Mouse (Mus musculus): ENCODE results near the gene Sept1. TPM values are rescaled to one million over a fixed set of nuclear protein-coding genes. Genes with fewer than 3 reads are reported as not detected.

Gene Sept1
- total RNA-seq (2021), result 1 to 10 TPM; 5.9 to 7.9 TPM
- long read RNA-seq, result 0 reads

DNA sequence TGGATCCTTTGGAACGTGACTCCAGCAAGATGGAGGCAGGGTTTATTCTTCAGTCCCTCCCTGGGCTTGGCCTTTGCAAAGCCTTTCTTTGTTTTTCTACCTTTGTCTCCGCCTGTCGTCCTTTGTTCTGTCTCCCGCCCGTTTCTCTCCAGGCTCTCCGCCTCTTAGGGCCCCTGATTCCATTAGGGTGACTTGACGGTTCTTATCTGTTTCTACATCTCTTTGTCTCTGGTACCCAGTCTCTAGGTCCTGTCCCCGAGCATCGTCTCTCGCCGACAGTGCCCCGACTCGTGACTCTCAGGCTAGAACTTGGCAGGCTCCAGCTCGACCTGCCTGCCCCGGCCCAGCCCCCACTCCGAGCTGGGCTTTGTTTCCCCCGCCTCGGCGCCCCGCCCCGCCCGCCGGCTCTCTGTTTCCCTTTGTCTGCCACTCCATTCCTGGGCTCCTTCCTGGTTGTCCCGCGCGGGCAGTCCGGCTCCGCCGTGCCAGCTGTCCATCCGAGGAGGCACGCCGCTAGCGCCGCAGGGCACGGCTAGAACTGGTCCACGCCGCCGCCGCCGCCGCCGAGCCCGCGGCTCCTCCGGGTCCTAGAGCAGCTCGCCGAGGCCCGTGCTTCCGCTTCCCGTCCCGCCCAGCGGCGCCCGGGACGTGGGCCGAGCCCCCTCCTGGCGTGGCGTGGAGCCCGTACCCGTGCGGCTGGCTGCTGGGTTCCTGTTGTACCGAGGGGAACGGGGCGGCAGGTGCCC, at the start of gene Sept1, which contains the start of gene Zfp553:
Sept1 (minus strand) TSS at position 509 of the 746 bp plus-strand sequence.
Zfp553 (plus strand) TSS at position 440 of the 746 bp plus-strand sequence.
- DNase-seq (ENCODE audit: low spot score in 2 of 2), result peak; percentile 79 to 80

DNA sequence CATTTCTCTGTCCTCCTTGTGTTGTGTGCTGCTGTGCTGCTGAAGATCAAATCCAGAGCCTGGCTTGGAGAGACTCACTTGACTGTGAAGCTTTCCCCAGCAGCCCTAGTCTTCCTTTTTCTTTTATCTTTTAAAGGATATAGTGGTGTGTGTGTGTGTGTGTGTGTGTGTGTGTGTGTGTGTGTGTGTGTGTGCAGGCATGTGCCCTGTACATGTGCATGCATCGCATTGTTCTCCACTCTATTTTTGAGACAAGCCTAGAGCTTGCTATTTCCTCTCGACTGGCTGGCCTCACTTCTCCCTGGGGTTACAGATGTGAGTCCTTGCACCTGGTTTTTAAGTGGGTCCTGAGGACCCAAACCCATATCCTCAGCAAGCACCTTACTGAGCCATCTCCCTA, 49.3 kb upstream of the Sept1 start:
- DNase-seq (ENCODE audit: low spot score in 2 of 2), result no peak

DNA sequence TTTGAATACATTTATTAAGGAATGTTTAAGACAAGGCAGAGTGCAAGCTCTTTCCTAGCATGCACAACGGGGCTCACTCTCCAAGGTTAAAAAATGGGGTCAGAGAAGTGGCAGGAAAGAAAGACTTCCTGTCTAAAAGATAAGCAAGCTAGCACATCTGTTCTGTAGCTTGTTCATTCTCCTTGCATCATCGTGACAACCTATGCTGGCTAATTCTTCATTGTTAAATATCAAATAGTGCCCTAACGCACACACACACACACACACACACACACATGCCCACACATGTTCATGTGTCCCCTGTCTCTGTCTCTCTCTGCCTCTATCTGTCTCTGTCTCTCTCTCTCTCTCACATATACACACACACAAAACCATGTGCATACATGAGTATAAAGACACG, 48.2 kb upstream of the Sept1 start:
- DNase-seq (ENCODE audit: low spot score in 2 of 2), result no peak

DNA sequence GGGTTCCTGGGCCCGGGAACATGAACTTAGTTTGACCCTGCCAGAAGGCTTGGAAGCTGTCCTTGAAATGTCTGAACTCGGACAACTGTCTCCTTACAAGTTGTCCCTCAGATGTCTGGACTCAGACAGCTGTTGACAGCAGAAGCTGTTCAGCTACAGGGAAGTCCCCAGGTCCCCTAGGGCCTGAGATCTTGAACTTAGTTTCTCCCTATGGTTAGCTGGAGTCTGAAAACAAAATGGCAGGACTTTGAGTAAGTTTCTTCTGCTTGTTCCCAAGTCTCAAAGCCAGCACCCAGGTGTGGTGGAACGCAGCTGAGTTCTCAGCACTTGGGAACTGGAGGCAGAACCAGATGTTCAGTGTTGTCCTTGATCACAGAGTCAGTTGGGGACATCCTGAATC, 47.2 kb upstream of the Sept1 start:
- no peak for DNase-seq (ENCODE audit: low spot score in 2 of 2)

DNA sequence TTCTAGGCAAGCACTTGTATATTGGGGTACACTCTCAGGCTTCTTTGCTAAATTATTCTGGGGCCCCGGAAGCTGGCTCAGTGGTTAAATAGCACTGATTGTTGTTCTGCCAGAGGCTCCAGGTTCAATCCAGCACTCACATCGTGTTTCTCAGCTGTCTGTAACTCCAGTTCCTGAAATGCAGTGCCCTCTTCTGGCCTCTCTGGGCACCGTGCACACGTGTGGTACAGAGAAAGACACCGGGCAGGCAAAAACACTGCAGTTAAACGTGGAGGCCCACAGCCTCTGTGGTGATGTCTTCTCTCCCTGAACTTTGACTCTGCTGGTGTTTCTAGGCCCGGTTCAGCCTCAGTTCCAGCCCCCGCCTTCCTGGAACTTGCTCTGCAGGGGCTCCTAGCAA, 45.4 kb upstream of the Sept1 start:
- no peak for DNase-seq (ENCODE audit: low spot score in 2 of 2)

DNA sequence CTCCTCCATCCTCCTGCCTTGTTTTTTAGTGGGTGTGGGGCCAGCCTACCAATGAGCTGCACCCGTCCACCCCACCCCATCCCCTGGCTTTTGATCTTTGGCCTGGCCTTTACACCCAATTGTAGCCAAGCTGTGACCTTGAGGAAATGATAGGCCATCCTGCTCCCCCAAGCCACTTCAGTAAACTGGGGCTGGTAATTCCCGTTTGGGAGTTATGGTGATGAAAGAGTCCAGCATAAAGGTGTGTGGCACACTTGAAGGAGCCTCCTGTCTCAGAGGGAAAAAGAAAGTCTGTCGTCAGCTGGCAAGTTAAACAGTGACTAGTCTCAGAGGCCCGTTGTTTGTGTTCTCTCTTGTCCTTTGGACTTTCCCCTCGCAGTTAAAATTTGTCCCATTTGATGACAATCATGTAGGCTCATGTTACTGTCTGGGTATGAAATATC, 43.6 kb upstream of the Sept1 start:
- DNase-seq (ENCODE audit: low spot score in 2 of 2), result no peak

DNA sequence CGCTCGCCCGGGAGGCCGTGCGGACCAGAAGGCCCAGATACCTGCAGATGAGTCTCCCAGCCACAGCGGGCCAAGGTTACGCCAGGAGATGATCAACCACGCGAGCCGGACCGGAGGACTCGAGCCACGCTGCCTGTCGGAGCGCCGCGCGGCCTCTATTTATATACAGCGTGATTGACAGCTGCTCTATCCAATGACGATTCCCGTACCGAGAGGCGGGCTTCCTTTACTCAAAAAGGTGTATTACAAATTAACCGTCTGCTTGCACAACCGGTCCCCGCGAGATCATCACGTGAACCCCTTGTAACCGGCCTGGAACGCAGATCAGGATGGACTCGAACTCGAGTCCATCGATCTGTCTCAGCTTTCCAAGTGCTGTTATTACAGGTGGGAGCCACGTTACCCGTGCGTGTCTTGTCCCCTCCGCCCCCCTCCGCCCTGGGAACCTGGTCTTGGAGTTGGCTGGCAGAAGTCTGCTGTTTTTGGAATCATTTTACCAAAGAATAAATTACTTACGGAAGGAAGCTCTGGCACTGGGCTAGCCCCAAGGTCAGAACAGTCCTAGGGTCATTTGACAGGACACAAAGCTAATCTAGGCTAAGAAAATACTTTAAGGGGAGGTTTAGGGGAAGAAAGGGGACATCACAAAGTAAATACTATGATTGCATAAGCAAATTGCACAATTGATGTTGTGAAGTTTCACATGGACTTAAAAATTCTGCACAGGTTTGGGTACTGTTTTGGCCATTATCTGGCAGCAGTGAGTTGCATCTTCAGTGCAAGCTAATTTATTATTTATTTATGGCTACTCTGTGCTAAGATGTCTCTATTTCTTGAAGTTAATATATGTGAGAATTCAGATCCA, 41.2 kb upstream of the Sept1 start, which contains the start of gene Sephs2:
Sephs2 (minus strand) TSS at position 131 of the 865 bp plus-strand sequence.
- peak; percentile 88 to 99 for DNase-seq (ENCODE audit: low spot score in 2 of 2)

DNA sequence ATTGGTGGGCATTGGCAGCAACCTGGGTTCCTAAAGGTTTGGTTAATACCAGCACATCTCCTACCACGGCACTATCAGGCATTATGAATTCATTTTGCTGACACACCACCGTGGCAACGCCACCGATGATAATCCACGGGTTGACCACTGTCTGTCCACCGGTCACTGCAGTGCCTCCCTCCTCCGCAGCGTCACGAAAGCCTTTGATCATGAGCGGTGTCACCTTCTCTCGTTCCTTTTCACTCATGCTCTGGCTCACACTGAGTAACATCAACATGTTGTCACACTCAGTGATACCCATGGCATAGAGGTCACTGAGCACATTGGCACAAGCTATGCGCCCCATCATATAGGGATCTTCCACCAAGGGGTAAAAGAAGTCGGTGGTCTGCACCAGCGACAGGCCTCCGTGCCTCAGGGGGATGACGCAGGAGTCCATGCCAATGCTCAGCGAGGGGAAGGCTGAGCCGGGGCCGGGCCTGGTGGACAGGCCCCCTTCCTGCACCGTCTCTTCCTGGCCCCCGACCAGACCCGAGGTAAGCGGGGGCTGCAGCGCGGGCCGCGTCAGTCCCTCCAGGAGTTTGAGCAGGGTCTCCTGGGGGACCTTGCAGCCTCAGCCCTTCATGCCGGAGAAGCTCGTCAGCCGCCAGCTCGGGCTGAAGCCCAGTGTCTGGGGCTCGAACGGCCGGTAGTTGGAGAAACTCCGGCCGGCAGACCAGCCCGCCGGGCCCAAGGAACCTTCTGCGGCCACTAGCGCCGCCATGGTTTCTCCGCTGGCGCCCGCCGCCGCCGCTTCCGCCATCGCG, 40.4 kb upstream of the Sept1 start:
- DNase-seq (ENCODE audit: low spot score in 2 of 2), result no peak

DNA sequence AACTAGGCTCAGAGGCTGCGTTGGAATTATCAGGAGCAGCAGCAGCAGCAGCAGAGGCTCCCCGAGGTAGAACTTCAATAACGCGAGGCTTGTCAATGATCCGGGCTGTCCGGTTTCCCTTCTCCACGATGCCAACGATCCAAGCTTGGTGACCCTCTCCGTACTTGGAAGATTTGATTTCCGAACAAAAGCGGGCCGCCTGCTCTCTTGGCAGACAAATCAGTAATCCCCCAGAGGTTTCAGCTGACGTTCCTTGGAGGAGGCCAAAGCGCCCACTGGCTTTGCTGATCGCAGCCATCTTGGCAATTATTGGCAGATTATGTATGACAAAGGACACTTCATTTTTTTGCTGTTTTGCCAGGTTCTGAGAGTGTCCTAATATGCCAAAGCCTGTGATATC, 39.6 kb upstream of the Sept1 start:
- no peak for DNase-seq (ENCODE audit: low spot score in 2 of 2)

DNA sequence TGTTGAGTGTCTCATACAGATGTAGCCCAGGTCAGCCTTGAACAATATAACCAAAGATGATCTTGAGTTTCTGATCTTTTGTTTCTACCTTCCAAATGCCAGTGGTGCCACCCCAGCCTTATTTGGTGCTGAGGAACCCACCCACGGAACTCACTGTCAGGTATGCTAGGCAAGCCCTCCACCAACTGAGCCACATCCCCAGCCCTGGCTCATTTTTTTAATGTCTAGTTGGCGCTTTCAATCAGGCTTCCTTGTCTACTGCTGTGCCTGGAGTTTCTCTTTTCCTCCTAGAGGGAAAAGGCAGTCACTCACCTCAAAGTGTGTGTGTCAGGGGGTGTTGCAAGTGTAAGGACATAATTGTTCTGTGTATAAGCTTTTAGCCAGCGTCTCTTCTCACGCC, 38.2 kb upstream of the Sept1 start:
- no peak for DNase-seq (ENCODE audit: low spot score in 2 of 2)

DNA sequence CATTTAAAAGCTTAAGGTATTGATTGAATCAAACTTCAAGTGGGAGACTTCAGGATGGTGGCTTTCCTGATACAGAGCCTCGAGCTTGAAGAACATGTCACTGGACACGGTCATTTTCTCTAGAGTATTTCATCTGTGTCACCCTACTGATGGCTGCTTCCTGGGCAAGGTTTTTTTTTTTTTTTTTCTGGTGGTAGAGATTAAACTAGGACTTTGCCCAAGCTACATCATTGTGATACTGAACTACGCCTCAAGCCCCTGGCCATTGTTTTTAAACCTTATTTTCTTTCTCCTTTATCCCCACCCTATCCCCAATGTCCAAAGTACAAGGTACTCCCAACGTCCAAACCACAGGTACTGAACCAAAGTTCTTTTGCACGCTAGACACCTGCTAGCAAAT, 37.7 kb upstream of the Sept1 start:
- DNase-seq (ENCODE audit: low spot score in 2 of 2), result no peak

DNA sequence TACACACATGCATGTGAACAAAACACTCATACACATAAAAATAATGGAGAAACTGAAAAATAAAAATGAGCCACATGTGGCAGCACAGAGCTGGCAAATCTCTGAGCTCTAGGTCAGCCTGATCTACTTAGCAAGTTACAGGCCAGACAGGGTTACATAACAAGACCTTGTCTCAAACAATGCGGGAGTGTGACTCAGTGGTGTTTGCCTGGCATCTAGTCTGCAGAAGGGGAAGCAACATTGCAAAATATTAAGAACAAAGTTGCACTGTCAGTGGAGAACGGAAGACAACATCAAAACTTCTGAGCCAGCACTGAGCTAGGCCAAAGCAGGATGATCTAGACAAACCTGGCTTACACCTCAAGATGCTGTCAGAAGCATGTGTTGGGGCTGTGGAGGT, 37.3 kb upstream of the Sept1 start:
- no peak for DNase-seq (ENCODE audit: low spot score in 2 of 2)

DNA sequence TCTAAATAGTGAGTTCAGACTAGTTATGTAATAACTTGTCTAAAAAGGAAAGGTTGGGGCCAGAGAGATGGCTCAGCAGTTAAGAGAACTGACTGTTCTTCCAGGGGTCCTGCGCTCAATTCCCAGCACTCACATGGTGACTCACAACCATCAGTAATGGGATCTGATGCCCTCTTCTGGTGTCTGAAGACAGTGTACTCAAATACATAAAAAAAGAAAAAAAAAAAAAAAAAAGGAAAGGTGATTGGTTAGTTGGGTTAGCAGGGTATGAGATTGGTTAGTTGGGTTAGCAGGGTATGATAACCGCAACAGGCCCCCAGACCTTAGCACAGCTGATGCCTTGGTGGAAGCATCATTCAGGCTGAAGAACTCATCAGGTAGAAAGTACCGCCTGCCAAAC, 30.6 kb upstream of the Sept1 start:
- no peak for DNase-seq (ENCODE audit: low spot score in 2 of 2)

DNA sequence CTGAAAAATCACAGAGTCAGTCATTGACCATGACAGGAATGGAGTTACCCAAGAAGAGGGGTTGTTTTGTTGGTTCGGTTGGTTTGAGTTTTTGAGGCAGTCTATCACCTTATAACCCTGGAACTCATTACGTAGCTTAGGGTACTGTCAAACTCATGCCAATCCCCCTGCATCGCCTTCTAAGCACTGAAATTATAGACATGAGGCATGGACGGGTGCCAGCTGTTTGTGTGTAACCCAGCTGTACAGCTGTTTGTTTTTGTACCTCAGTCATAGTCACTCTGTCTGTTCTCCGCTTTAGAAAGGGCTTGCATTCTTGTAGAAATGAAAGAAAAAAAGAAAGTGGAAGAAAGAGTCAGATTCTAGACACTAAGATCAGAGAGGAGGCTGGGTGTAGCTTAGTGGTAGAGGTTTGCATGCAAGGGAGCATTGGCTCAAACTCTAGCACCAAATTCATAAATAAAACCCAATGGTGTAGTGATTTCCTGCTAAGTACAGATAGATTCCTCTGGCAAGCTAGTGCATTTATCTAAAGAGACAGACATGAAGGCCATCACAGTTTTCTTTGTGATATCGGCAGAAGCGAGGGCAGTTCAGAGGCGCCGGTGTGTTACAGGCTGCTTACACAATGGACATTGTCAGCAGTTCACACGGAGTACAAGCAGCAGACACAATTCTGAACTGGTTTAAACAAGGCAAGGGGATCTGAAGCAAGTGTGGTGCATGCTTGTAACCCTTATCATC, 29.5 kb upstream of the Sept1 start:
- DNase-seq (ENCODE audit: low spot score in 2 of 2), result no peak

DNA sequence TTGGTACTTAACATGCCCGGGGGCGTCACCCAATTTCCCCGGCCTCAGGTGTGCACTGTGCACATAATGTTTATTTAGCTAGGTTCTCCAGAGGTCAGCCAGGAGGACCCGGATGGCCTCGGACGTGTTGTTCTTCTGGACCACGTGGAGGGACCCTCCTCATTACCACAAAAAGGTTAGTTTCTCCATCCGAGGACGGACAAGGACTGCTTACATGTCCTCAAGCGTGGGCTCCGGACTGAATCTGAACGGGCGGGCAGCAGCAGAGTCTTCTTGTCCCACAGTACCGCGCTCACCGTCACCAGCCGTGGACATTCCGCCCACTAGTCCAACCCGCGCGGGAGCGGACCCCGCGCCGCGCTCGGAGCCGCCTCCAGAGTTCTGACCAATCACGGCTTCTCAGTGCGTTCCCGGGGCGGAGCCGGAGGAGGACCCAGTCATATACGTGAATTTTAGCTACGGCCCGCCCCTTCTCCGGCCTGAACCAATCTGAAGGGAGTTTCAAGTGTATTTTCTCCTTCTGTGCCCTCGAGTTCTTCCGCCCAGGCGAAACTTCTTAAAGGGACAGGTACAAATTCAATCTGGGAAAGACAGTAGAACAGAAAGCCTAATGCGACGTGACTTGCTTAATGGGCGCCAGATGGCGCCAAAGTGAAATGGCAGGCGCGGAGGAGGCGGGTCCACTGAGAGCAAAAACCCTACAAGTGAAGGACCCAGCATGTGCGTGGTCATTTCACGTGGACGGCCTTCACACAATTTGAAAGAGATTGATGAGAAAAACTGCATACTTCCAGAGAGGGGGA, 27.6 kb upstream of the Sept1 start, which contains the start of gene Dctpp1:
Dctpp1 (minus strand) TSS at position 401 of the 803 bp plus-strand sequence.
- peak; percentile 97 to 99 for DNase-seq (ENCODE audit: low spot score in 2 of 2)

DNA sequence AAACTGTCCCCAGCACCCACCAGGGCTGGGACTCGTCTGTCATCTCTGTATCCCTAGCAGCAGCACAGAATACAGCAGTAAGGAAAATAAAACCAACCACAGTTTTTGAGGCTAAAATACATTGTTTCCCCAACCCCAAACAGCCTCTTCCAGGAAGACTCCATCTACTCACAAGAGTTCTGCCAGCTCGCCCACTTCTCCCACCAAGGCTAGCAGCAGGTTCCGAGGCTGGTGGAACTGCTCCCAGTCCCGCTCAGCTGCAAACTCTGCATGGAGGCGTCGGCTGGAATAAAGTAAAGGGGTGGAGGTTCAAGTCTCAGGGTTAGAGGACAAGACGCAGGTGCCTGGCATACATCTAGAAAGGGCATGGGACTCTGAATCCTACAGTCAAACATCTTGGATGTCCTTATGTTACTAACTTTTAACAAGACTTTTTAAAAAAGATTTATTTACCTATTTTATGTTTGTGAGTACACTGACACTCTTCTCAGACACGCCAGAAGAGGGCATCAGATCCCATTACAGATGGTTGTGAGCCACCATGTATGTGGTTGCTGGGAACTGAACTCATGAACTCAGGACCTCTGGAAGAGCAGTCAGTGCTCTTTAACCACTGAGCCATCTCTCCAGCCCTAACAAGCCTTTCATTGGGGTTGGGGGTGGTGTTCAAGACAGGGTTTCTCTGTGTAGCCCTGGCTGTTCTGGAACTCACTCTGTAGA, 26.4 kb upstream of the Sept1 start:
- no peak for DNase-seq (ENCODE audit: low spot score in 2 of 2)

DNA sequence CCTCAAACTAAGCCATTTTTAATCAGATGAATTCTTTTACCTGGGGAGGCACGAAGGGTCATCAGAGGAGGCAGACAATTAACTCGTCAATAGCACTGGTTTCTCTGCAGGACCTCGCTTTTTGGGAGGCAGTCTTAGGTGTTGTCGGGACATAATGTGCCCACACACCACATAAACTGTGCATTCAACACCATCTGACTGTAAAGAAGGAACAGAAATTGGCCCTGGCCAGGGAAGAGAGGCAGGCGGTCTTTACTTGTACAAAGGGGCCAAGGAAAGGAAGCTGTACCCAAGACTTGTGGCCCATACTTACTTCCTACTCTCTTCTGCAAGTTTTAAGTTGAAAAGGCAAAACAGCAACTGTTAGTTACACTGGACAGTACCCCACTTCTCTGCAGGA, 23.6 kb upstream of the Sept1 start:
- DNase-seq (ENCODE audit: low spot score in 2 of 2), result no peak

DNA sequence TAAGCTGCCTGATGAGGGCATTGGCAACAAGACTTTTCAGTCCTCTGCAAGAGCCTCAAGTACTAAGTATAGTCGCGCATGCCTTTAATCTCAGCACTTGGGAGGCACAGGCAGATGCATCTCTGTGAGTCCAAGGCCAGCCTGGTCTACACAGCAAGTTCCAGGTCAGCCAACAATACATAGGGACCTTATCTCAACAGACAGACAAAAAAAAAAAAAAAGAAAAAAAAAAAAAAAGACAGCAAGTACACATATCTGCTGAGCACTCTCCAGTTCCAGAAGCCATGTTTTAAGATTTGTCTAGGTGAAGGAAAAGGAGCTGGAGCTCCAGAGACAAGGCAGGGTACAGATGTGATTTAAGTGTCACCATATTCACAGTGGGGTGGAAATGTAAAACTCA, 23.0 kb upstream of the Sept1 start:
- DNase-seq (ENCODE audit: low spot score in 2 of 2), result no peak

DNA sequence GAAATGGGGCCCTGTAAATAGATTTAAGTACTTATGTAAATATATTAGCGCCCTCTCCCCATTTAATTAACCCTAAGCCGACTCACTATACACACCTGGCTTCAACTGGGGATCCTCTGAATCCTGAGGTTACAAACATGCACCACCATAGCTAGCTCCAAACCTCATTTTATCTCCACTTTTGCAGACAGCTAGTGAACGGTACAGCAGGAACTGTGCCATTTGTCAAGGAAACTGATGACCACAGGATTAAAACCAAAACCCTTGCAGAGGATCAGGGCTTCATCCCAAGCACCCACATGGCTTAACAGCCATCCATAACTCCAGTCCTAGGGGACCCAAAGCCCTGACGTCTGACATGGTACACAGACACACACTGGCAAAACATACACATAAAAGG, 22.1 kb upstream of the Sept1 start:
- no peak for DNase-seq (ENCODE audit: low spot score in 2 of 2)
